Mouse (Mus musculus): ENCODE data around the gene Napsa. TPM values are rescaled to one million over a fixed set of nuclear protein-coding genes. Genes with fewer than 3 reads are reported as not detected.

Napsa gene
- polyA plus RNA-seq, 1 experiment from 2014 or later = 1.0 TPM

- Histone ChIP-seq H3K4me3 (no peak overlapping the region), H3K4me2 (replicated peaks) (no peak overlapping the region), H3K9ac (no peak overlapping the region), H3K36me3 (no peaks in the 10 kb centered on the region), H3K27me3 (no peaks in the 10 kb centered on the region; the same call in 1 of the 2 replicates), H3K27ac (no peak overlapping the region), H3K9me3 (no peaks in the 10 kb centered on the region), H3K4me1 (peaks cover 9% of the 10 kb centered on the region)
- ATAC-seq (ENCODE audit: low FRiP score, low read depth) = no peak
- WGBS = 68% methylated on average over 2 of the region's 2 CpGs
Observed at GRCm38 (mm10) chr7:44557629-44558028, 14.6 kb upstream of the Napsa start.

- no peak overlapping the region for H3K4me3 ChIP-seq
Observed at GRCm38 (mm10) chr7:44560435-44561400, 11.5 kb upstream of the Napsa start.

GRCm38 (mm10) chr7:44563284-44563683 is 8.9 kb upstream of the Napsa start:
- WGBS = 47% methylated on average over 8 of the region's 8 CpGs
- Histone ChIP-seq H3K4me2 (replicated peaks) (no peak overlapping the region), H3K4me3 (no peak overlapping the region), H3K36me3 (no peaks in the 10 kb centered on the region), H3K27ac (no peak overlapping the region), H3K4me1 (no peaks in the 10 kb centered on the region), H3K27me3 (no peaks in the 10 kb centered on the region; the same call in 1 of the 2 replicates), H3K9me3 (no peaks in the 10 kb centered on the region), H3K9ac (no peak overlapping the region)
- ATAC-seq (ENCODE audit: low FRiP score, low read depth) = no peak

More at GRCm38 (mm10) chr7:44560435-44561400, 11.5 kb upstream of the Napsa start:
- peak; percentile 48 for ATAC-seq (ENCODE audit: low FRiP score, low read depth)
- no peak overlapping the region for H3K27ac ChIP-seq
- 54% methylated on average over 18 of the region's 18 CpGs for WGBS
- no peak overlapping the region for H3K4me2 ChIP-seq (replicated peaks)
- H3K27me3 ChIP-seq = no peaks in the 10 kb centered on the region; the same call in 1 of the 2 replicates
- H3K9ac ChIP-seq = peak overlapping the region; percentile 6; the same call in 1 of the 2 replicates
- no peaks in the 10 kb centered on the region for H3K36me3 ChIP-seq
- H3K9me3 ChIP-seq = no peaks in the 10 kb centered on the region
- H3K4me1 ChIP-seq = no peaks in the 10 kb centered on the region

- Histone ChIP-seq H3K4me1 (no peaks in the 10 kb centered on the region), H3K4me3 (no peak overlapping the region), H3K27me3 (no peaks in the 10 kb centered on the region; the same call in 1 of the 2 replicates), H3K36me3 (no peaks in the 10 kb centered on the region), H3K9ac (no peak overlapping the region), H3K4me2 (replicated peaks) (no peak overlapping the region), H3K9me3 (no peaks in the 10 kb centered on the region), H3K27ac (no peak overlapping the region)
- WGBS = 85% methylated on average over 10 of the region's 10 CpGs
- no peak for ATAC-seq (ENCODE audit: low FRiP score, low read depth)
Observed at GRCm38 (mm10) chr7:44564486-44564885, 7.7 kb upstream of the Napsa start.

GRCm38 (mm10) chr7:44565414-44565813 is 6.8 kb upstream of the Napsa start:
- ATAC-seq (ENCODE audit: low FRiP score, low read depth) = no peak
- Histone ChIP-seq H3K27ac (no peak overlapping the region), H3K4me1 (no peaks in the 10 kb centered on the region), H3K9me3 (no peaks in the 10 kb centered on the region), H3K9ac (no peak overlapping the region), H3K4me2 (replicated peaks) (no peak overlapping the region), H3K27me3 (no peaks in the 10 kb centered on the region; the same call in 1 of the 2 replicates), H3K36me3 (no peaks in the 10 kb centered on the region), H3K4me3 (no peak overlapping the region)
- WGBS = 71% methylated on average over 6 of the region's 6 CpGs

GRCm38 (mm10) chr7:44568803-44569202 is 3.4 kb upstream of the Napsa start:
- no peaks in the 10 kb centered on the region for H3K36me3 ChIP-seq
- H3K27ac ChIP-seq = no peak overlapping the region
- H3K4me2 ChIP-seq (replicated peaks) = no peak overlapping the region
- 73% methylated on average over 9 of the region's 9 CpGs for WGBS
- no peak overlapping the region for H3K9ac ChIP-seq
- peaks cover 9% of the 10 kb centered on the region; the same call in 1 of the 2 replicates for H3K27me3 ChIP-seq
- no peak overlapping the region for H3K4me3 ChIP-seq
- H3K9me3 ChIP-seq = no peaks in the 10 kb centered on the region
- ATAC-seq (ENCODE audit: low FRiP score, low read depth) = no peak
- no peaks in the 10 kb centered on the region for H3K4me1 ChIP-seq

- ATAC-seq (ENCODE audit: low FRiP score, low read depth) = no peak
- no peak overlapping the region for H3K27ac ChIP-seq
- no peak overlapping the region for H3K4me2 ChIP-seq (replicated peaks)
- 83% methylated on average over 6 of the region's 6 CpGs for WGBS
- H3K4me3 ChIP-seq = no peak overlapping the region
- H3K9me3 ChIP-seq = no peaks in the 10 kb centered on the region
- no peaks in the 10 kb centered on the region for H3K4me1 ChIP-seq
- peaks cover 9% of the 10 kb centered on the region; the same call in 1 of the 2 replicates for H3K27me3 ChIP-seq
- no peaks in the 10 kb centered on the region for H3K36me3 ChIP-seq
- no peak overlapping the region for H3K9ac ChIP-seq
Observed at GRCm38 (mm10) chr7:44570989-44571388, 1.2 kb upstream of the Napsa start.

GRCm38 (mm10) chr7:44571811-44572210 is 369 bp upstream of the Napsa start:
- Histone ChIP-seq H3K4me3 (no peak overlapping the region), H3K27ac (no peak overlapping the region), H3K9ac (no peak overlapping the region), H3K9me3 (no peaks in the 10 kb centered on the region), H3K27me3 (peaks cover 9% of the 10 kb centered on the region; the same call in 1 of the 2 replicates), H3K4me2 (replicated peaks) (no peak overlapping the region), H3K4me1 (no peaks in the 10 kb centered on the region), H3K36me3 (no peaks in the 10 kb centered on the region)
- WGBS = 67% methylated on average over 4 of the region's 4 CpGs
- ATAC-seq (ENCODE audit: low FRiP score, low read depth) = no peak

GRCm38 (mm10) chr7:44572956-44573484 is 840 bp downstream of the Napsa start:
- H3K4me1 ChIP-seq = no peaks in the 10 kb centered on the region
- no peak overlapping the region for H3K27ac ChIP-seq
- no peaks in the 10 kb centered on the region for H3K36me3 ChIP-seq
- H3K9me3 ChIP-seq = no peaks in the 10 kb centered on the region
- H3K27me3 ChIP-seq = peaks cover 9% of the 10 kb centered on the region; the same call in 1 of the 2 replicates
- H3K4me3 ChIP-seq = no peak overlapping the region
- ATAC-seq (ENCODE audit: low FRiP score, low read depth) = no peak
- H3K9ac ChIP-seq = no peak overlapping the region
- 80% methylated on average over 5 of the region's 5 CpGs for WGBS
- H3K4me2 ChIP-seq (replicated peaks) = no peak overlapping the region

- H3K27me3 ChIP-seq = peaks cover 10% of the 10 kb centered on the region; the same call in 1 of the 2 replicates
- H3K27ac ChIP-seq = no peak overlapping the region
- H3K36me3 ChIP-seq = no peaks in the 10 kb centered on the region
- H3K9me3 ChIP-seq = 0 out of 2 replicates have a peak, but pooled peaks cover 4% of the 10 kb centered on the region
- no peak for ATAC-seq (ENCODE audit: low FRiP score, low read depth)
- 61% methylated on average over 5 of the region's 5 CpGs for WGBS
- no peak overlapping the region for H3K9ac ChIP-seq
- no peak overlapping the region for H3K4me3 ChIP-seq
- no peak overlapping the region for H3K4me2 ChIP-seq (replicated peaks)
- no peaks in the 10 kb centered on the region for H3K4me1 ChIP-seq
Observed at GRCm38 (mm10) chr7:44576333-44576844, 4.2 kb downstream of the Napsa start.

- Histone ChIP-seq H3K36me3 (no peaks in the 10 kb centered on the region), H3K27me3 (peaks cover 49% of the 10 kb centered on the region), H3K4me3 (no peak overlapping the region), H3K4me2 (replicated peaks) (no peak overlapping the region), H3K4me1 (no peaks in the 10 kb centered on the region), H3K9me3 (0 out of 2 replicates have a peak, but pooled peaks cover 4% of the 10 kb centered on the region), H3K9ac (no peak overlapping the region), H3K27ac (no peak overlapping the region)
- no peak for ATAC-seq (ENCODE audit: low FRiP score, low read depth)
- 82% methylated on average over 6 of the region's 6 CpGs for WGBS
Observed at GRCm38 (mm10) chr7:44581637-44582036, 9.5 kb downstream of the Napsa start.

GRCm38 (mm10) chr7:44582709-44583108 is 10.5 kb downstream of the Napsa start:
- Histone ChIP-seq H3K4me2 (replicated peaks) (no peak overlapping the region), H3K4me3 (no peak overlapping the region), H3K4me1 (peaks cover 9% of the 10 kb centered on the region), H3K27ac (no peak overlapping the region), H3K9me3 (0 out of 2 replicates have a peak, but pooled peaks cover 4% of the 10 kb centered on the region), H3K27me3 (peaks cover 60% of the 10 kb centered on the region), H3K9ac (no peak overlapping the region), H3K36me3 (no peaks in the 10 kb centered on the region)
- 76% methylated on average over 5 of the region's 5 CpGs for WGBS
- ATAC-seq (ENCODE audit: low FRiP score, low read depth) = no peak

Measured in limb, embryonic 13.5 days (tissue).